Mouse (Mus musculus): ENCODE measurements around the gene Sertad1. TPM values are rescaled to one million over a fixed set of nuclear protein-coding genes. Genes with fewer than 3 reads are reported as not detected.

Gene Sertad1
- polyA plus RNA-seq, 1 experiment, result 44.6 TPM

GRCm38 (mm10) chr7:27523805-27524204 lies 37.1 kb downstream of the Sertad1 start:
- no peaks in the 10 kb centered on the region for H3K36me3 ChIP-seq (ENCODE audit: control insufficient read depth, insufficient read depth)
- H3K79me2 ChIP-seq (ENCODE audit: control insufficient read depth, insufficient read depth), result no peaks in the 10 kb centered on the region
- H3K4me2 ChIP-seq (ENCODE audit: low read depth), result no peak overlapping the region
- H3K27me3 ChIP-seq (ENCODE audit: control insufficient read depth, insufficient read depth, insufficient read length), result no peaks in the 10 kb centered on the region
- H3K4me3 ChIP-seq, result no peak overlapping the region
- H3ac ChIP-seq (ENCODE audit: control insufficient read depth, insufficient read length), result no peak overlapping the region
- TF ChIP-seq POLR2A (IDR thresholded peaks at IDR 0.05; ENCODE audit: insufficient read length, low read depth) (no peak), TCF12 (IDR thresholded peaks at IDR 0.05; ENCODE audit: insufficient read depth, poor library complexity, severe bottlenecking) (no peak), CEBPB (IDR thresholded peaks at IDR 0.05; ENCODE audit: insufficient read depth, poor library complexity, severe bottlenecking) (no peak), POLR2AphosphoS2 (IDR thresholded peaks at IDR 0.05; ENCODE audit: insufficient read length, low read depth) (no peak), TCF3 (IDR thresholded peaks at IDR 0.05; ENCODE audit: insufficient read length, low read depth) (no peak), SRF (IDR thresholded peaks at IDR 0.05; ENCODE audit: control insufficient read depth, insufficient read length, low read depth) (no peak), MYOG (IDR thresholded peaks at IDR 0.05; ENCODE audit: control insufficient read depth in 1 of 3, insufficient read depth in 1 of 3, insufficient read length in 2 of 3, low read depth in 2 of 3) (no peak), E2F4 (IDR thresholded peaks at IDR 0.05; ENCODE audit: insufficient read depth) (no peak), USF1 (IDR thresholded peaks at IDR 0.05; ENCODE audit: low read depth) (no peak), MYOD1 (IDR thresholded peaks at IDR 0.05; ENCODE audit: control insufficient read depth in 1 of 3, insufficient read length in 2 of 3, low read depth in 2 of 3) (no peak), REST (IDR thresholded peaks at IDR 0.05; ENCODE audit: insufficient read depth, insufficient read length) (no peak)

DNA sequence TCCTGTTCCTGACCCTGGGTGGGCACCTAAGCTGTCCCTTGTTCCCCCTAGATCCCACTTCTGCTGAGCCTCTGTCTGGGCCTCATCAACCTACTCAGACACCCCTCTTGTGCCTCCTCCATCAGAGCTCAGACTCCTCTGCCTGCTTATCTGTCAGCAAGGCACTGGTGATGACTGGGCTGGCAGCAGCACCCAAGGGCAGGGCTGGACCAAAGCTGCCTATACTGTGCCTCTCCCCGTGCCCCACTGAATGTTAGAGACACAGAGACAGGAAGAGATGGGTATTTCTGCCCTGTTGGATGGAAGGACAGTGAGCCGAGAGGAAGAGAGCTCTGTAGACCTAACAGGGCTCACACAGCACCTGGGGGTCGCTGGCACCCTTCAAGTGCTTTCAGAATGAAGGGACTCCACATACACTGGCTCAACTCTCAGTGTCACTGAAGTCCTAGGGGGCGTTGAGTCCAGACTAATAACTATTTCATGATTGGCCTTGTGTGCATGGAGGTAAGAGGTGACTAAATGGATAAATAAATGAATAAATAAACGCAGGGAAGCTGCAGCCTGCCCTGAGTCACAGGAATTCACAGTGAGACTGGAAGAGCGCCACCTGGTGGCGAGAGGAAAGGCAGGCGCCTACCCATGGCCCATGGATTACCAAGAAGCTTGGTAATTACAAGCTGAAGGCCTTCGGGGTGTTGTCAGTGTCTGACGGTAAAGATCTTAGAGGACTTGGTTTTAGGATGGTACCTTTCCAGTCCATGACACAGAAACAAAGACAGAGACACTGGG lies 39.5 kb downstream of the Sertad1 start:
- Histone ChIP-seq H3K79me2 (ENCODE audit: control insufficient read depth, insufficient read depth) (no peaks in the 10 kb centered on the region), H3ac (ENCODE audit: control insufficient read depth, insufficient read length) (no peak overlapping the region), H3K4me2 (ENCODE audit: low read depth) (no peak overlapping the region), H3K36me3 (ENCODE audit: control insufficient read depth, insufficient read depth) (no peaks in the 10 kb centered on the region), H3K4me3 (no peak overlapping the region), H3K27me3 (ENCODE audit: control insufficient read depth, insufficient read depth, insufficient read length) (no peaks in the 10 kb centered on the region)
- TF ChIP-seq POLR2AphosphoS2 (IDR thresholded peaks at IDR 0.05; ENCODE audit: insufficient read length, low read depth) (peak; percentile 14), MAX (IDR thresholded peaks at IDR 0.05; ENCODE audit: low read depth) (no peak), CEBPB (IDR thresholded peaks at IDR 0.05; ENCODE audit: insufficient read depth, poor library complexity, severe bottlenecking) (no peak), TCF3 (IDR thresholded peaks at IDR 0.05; ENCODE audit: insufficient read length, low read depth) (no peak), MYOD1 (IDR thresholded peaks at IDR 0.05; ENCODE audit: control insufficient read depth in 1 of 3, insufficient read length in 2 of 3, low read depth in 2 of 3) (no peak), MYOG (IDR thresholded peaks at IDR 0.05; ENCODE audit: control insufficient read depth in 1 of 3, insufficient read depth in 1 of 3, insufficient read length in 2 of 3, low read depth in 2 of 3) (no peak), USF1 (IDR thresholded peaks at IDR 0.05; ENCODE audit: low read depth) (no peak), TCF12 (IDR thresholded peaks at IDR 0.05; ENCODE audit: insufficient read depth, poor library complexity, severe bottlenecking) (no peak), SRF (IDR thresholded peaks at IDR 0.05; ENCODE audit: control insufficient read depth, insufficient read length, low read depth) (no peak)

DNA sequence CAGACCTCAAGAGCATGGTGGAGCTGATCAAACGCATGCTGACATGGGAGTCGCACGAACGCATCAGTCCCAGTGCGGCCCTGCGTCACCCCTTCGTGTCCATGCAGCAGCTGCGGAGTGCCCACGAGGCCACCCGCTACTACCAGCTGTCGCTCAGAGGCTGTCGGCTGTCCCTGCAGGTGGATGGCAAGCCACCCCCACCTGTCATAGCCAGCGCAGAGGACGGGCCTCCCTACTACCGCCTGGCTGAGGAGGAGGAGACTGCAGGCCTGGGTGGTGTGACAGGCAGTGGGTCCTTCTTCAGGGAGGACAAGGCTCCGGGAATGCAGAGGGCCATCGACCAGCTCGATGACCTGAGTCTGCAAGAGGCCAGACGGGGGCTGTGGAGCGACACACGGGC lies 42.4 kb downstream of the Sertad1 start:
- no peaks in the 10 kb centered on the region for H3K36me3 ChIP-seq (ENCODE audit: control insufficient read depth, insufficient read depth)
- no peaks in the 10 kb centered on the region for H3K79me2 ChIP-seq (ENCODE audit: control insufficient read depth, insufficient read depth)
- H3K4me3 ChIP-seq, result no peak overlapping the region
- no peak overlapping the region for H3ac ChIP-seq (ENCODE audit: control insufficient read depth, insufficient read length)
- no peak overlapping the region for H3K4me2 ChIP-seq (ENCODE audit: low read depth)
- H3K27me3 ChIP-seq (ENCODE audit: control insufficient read depth, insufficient read depth, insufficient read length), result no peaks in the 10 kb centered on the region
- TF ChIP-seq CEBPB (IDR thresholded peaks at IDR 0.05; ENCODE audit: insufficient read depth, poor library complexity, severe bottlenecking), result no peak
- TF ChIP-seq REST (IDR thresholded peaks at IDR 0.05; ENCODE audit: insufficient read depth, insufficient read length), result no peak
- TF ChIP-seq POLR2A (IDR thresholded peaks at IDR 0.05; ENCODE audit: insufficient read length, low read depth), result no peak
- TF ChIP-seq MYOD1 (IDR thresholded peaks at IDR 0.05; ENCODE audit: control insufficient read depth in 1 of 3, insufficient read length in 2 of 3, low read depth in 2 of 3), result peak in 2 of 3 experiments; percentile 70 to 71
- TF ChIP-seq USF1 (IDR thresholded peaks at IDR 0.05; ENCODE audit: low read depth), result no peak
- peak; percentile 32 for TF ChIP-seq TCF3 (IDR thresholded peaks at IDR 0.05; ENCODE audit: insufficient read length, low read depth)
- TF ChIP-seq MAX (IDR thresholded peaks at IDR 0.05; ENCODE audit: low read depth), result no peak
- TF ChIP-seq E2F4 (IDR thresholded peaks at IDR 0.05; ENCODE audit: insufficient read depth), result no peak
- TF ChIP-seq TCF12 (IDR thresholded peaks at IDR 0.05; ENCODE audit: insufficient read depth, poor library complexity, severe bottlenecking), result no peak
- peak in 2 of 3 experiments; percentile 89 to 93 for TF ChIP-seq MYOG (IDR thresholded peaks at IDR 0.05; ENCODE audit: control insufficient read depth in 1 of 3, insufficient read depth in 1 of 3, insufficient read length in 2 of 3, low read depth in 2 of 3)
- no peak for TF ChIP-seq SRF (IDR thresholded peaks at IDR 0.05; ENCODE audit: control insufficient read depth, insufficient read length, low read depth)
- no peak for TF ChIP-seq POLR2AphosphoS2 (IDR thresholded peaks at IDR 0.05; ENCODE audit: insufficient read length, low read depth)

DNA sequence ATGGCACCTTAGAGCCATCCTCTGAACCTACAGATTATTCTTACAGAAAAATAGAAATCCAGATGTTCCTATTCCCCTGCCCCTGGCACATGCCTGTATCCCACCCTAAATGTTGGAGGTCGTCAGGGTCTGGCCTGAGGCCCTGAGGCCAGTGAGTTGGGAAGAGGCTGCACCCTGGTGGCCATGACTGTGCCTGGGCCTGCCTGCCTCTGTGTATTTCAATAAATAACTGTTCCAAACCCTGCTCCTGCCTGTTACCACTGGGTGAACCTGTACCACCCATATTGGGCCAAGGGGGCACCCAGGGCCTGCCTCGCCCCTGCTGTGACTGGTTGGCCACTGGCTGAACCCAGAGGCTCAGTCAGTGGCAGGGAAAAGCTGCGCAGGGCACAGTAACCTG lies 44.2 kb downstream of the Sertad1 start:
- TF ChIP-seq MYOG (IDR thresholded peaks at IDR 0.05; ENCODE audit: control insufficient read depth in 1 of 3, insufficient read depth in 1 of 3, insufficient read length in 2 of 3, low read depth in 2 of 3), result no peak
- TF ChIP-seq TCF12 (IDR thresholded peaks at IDR 0.05; ENCODE audit: insufficient read depth, poor library complexity, severe bottlenecking), result no peak
- TF ChIP-seq TCF3 (IDR thresholded peaks at IDR 0.05; ENCODE audit: insufficient read length, low read depth), result no peak
- TF ChIP-seq REST (IDR thresholded peaks at IDR 0.05; ENCODE audit: insufficient read depth, insufficient read length), result no peak
- TF ChIP-seq CEBPB (IDR thresholded peaks at IDR 0.05; ENCODE audit: insufficient read depth, poor library complexity, severe bottlenecking), result no peak
- TF ChIP-seq SRF (IDR thresholded peaks at IDR 0.05; ENCODE audit: control insufficient read depth, insufficient read length, low read depth), result no peak
- no peak for TF ChIP-seq USF1 (IDR thresholded peaks at IDR 0.05; ENCODE audit: low read depth)
- TF ChIP-seq E2F4 (IDR thresholded peaks at IDR 0.05; ENCODE audit: insufficient read depth), result no peak
- TF ChIP-seq POLR2A (IDR thresholded peaks at IDR 0.05; ENCODE audit: insufficient read length, low read depth), result no peak
- TF ChIP-seq MYOD1 (IDR thresholded peaks at IDR 0.05; ENCODE audit: control insufficient read depth in 1 of 3, insufficient read length in 2 of 3, low read depth in 2 of 3), result no peak
- no peak for TF ChIP-seq MAX (IDR thresholded peaks at IDR 0.05; ENCODE audit: low read depth)
- no peak for TF ChIP-seq POLR2AphosphoS2 (IDR thresholded peaks at IDR 0.05; ENCODE audit: insufficient read length, low read depth)
- no peak overlapping the region for H3ac ChIP-seq (ENCODE audit: control insufficient read depth, insufficient read length)
- peaks cover 8% of the 10 kb centered on the region for H3K36me3 ChIP-seq (ENCODE audit: control insufficient read depth, insufficient read depth)
- H3K4me3 ChIP-seq, result no peak overlapping the region
- no peaks in the 10 kb centered on the region for H3K27me3 ChIP-seq (ENCODE audit: control insufficient read depth, insufficient read depth, insufficient read length)
- H3K79me2 ChIP-seq (ENCODE audit: control insufficient read depth, insufficient read depth), result no peaks in the 10 kb centered on the region
- H3K4me2 ChIP-seq (ENCODE audit: low read depth), result no peak overlapping the region

Data from myocyte (in vitro differentiated cells).